7 mouse cellular contexts compared by ENCODE assay signal in the genomic region with DNA sequence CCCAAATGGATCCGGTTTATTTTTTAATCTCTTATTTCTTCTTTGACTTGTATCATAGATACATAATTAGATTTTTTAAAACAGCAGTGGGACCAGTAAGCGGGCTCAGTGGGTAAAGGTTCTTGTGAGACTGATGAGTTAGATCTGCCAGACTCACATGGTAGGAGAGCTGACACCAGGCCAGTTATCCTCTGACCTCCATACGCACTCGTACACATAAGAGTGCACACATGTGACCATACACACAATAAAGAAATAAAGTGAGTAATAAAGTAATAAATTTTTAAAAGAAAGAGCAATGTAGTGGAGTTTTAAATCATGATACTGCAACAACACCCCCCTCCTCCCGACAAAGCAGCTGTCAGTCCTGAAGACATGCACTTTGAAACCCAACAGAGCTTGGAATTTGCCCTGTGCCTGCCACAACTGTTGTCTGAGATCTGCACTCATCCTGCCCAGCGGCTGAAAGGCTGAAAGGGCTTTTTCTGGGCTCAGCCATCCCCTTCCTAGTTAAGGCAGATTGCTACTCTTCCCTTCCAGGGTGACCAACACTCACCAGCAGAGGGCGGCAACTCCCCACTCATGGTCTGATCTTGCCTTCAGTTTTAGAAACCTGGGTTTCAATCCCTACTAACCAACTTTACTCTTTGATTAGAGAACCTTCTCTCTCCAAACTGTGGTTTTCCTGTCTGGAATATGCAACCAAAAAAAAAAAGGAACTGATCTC. TPM values are rescaled to one million over a fixed set of nuclear protein-coding genes. Genes with fewer than 3 reads are reported as not detected.
DNase-seq lines count a peak whose midpoint lies in the region; ATAC-seq and TF ChIP-seq lines count a peak whose summit lies in the region.

No protein-coding gene starts in this region.

- H3K27me3 ChIP-seq in limb, embryonic 13.5 days, result no peaks in the 10 kb centered on the region
- H3K27me3 ChIP-seq in midbrain, embryonic 16.5 days (ENCODE audit: control insufficient read depth, insufficient read depth, low read depth, low read length), result no peaks in the 10 kb centered on the region
- no peaks in the 10 kb centered on the region for H3K27me3 ChIP-seq in spleen, adult 2 months (ENCODE audit: control insufficient read depth, insufficient read depth, low read length)

- H3K4me3 ChIP-seq in limb, embryonic 13.5 days, result no peak overlapping the region
- H3K4me3 ChIP-seq in midbrain, embryonic 16.5 days (ENCODE audit: low read depth, low read length), result no peak overlapping the region
- no peak overlapping the region for H3K4me3 ChIP-seq in spleen, adult 2 months (ENCODE audit: extremely low read depth, insufficient read depth, insufficient read length)

- peak; percentile 85 for DNase-seq in adrenal gland, adult 2 months
- peak; percentile 95 for DNase-seq in embryo, embryonic 10.5 days (ENCODE audit: low spot score)
- DNase-seq in heart, adult 18-20 months, result peak; percentile 78 to 96
- DNase-seq in kidney, adult 9 months, result peak; percentile 91
- peak; percentile 45 to 87 for DNase-seq in spleen, adult 2 months (ENCODE audit: low read depth in 1 of 2, low spot score in 2 of 2)

- H3K9ac ChIP-seq in limb, embryonic 13.5 days, result no peak overlapping the region
- H3K9ac ChIP-seq in midbrain, embryonic 16.5 days (ENCODE audit: low read depth, low read length), result no peak overlapping the region

- no peak overlapping the region for H3K4me2 ChIP-seq in limb, embryonic 13.5 days (replicated peaks)
- H3K4me2 ChIP-seq in midbrain, embryonic 16.5 days (ENCODE audit: low read length), result no peak overlapping the region

- TF ChIP-seq POLR2A in spleen, adult 2 months (IDR thresholded peaks at IDR 0.05; ENCODE audit: low read depth, low read length), result no peak

- ATAC-seq in limb, embryonic 13.5 days (ENCODE audit: low FRiP score, low read depth), result peak; percentile 62; the same call in 1 of the 2 replicates
- peak; percentile 69 for ATAC-seq in midbrain, embryonic 16.5 days

- peak; percentile 88; the same call in 1 of the 2 replicates for TF ChIP-seq CTCF in spleen, adult 2 months (IDR thresholded peaks at IDR 0.05; ENCODE audit: extremely low read depth, insufficient read depth, insufficient read length, insufficient replicate concordance)

- H3K36me3 ChIP-seq in limb, embryonic 13.5 days, result no peaks in the 10 kb centered on the region
- no peaks in the 10 kb centered on the region for H3K36me3 ChIP-seq in midbrain, embryonic 16.5 days (ENCODE audit: control insufficient read depth, insufficient read depth, low read length)
- no peaks in the 10 kb centered on the region for H3K36me3 ChIP-seq in spleen, adult 2 months (ENCODE audit: control insufficient read depth, insufficient read depth, low read length)

- peaks cover 12% of the 10 kb centered on the region; the same call in 1 of the 2 replicates for H3K4me1 ChIP-seq in limb, embryonic 13.5 days
- no peaks in the 10 kb centered on the region for H3K4me1 ChIP-seq in midbrain, embryonic 16.5 days (ENCODE audit: control insufficient read depth, insufficient read depth, low read length)
- H3K4me1 ChIP-seq in spleen, adult 2 months (ENCODE audit: control insufficient read depth, insufficient read depth, insufficient read length), result peaks cover 19% of the 10 kb centered on the region; the same call in 1 of the 2 replicates

- WGBS in limb, embryonic 13.5 days, result 45% methylated on average over 7 of the region's 7 CpGs
- WGBS in midbrain, embryonic 16.5 days, result 45% methylated on average over 7 of the region's 7 CpGs
- 51% methylated on average over 7 of the region's 7 CpGs for WGBS in spleen, adult 2 months

- H3K9me3 ChIP-seq in limb, embryonic 13.5 days, result no peaks in the 10 kb centered on the region
- no peaks in the 10 kb centered on the region for H3K9me3 ChIP-seq in midbrain, embryonic 16.5 days (replicated peaks; ENCODE audit: control insufficient read depth, low read length, poor library complexity, severe bottlenecking)

- no peak overlapping the region for H3K27ac ChIP-seq in limb, embryonic 13.5 days
- H3K27ac ChIP-seq in midbrain, embryonic 16.5 days (ENCODE audit: low read length), result no peak overlapping the region
- H3K27ac ChIP-seq in spleen, adult 2 months (ENCODE audit: insufficient read depth, low read length), result no peak overlapping the region

RNA-seq across cellular contexts. Expression of a gene that starts 43.4 kb away (rescaled TPM):
- under 1 TPM in 1 of 2 experiments, not detected in 1; 0.12 TPM for total RNA-seq in adrenal gland, adult 2 months (2021)
- not detected in 2 replicates for polyA plus RNA-seq in adrenal gland, adult 2 months (2012; rRNA removed)
- total RNA-seq in heart, adult 18-20 months (2021), result under 1 TPM; 0.10 to 0.62 TPM
- polyA plus RNA-seq in limb, embryonic 13.5 days (2015; fragmentation: Nextera tagmentation; extraction: Ambion mirVana), result not detected in 2 replicates
- not detected in 2 replicates for polyA plus RNA-seq in midbrain, embryonic 16.5 days (2015; fragmentation: Nextera tagmentation; extraction: Ambion mirVana)
- not detected in 2 replicates for polyA plus RNA-seq in spleen, adult 2 months (2012; rRNA removed)
